Mouse (Mus musculus) kidney, adult 11 months (tissue): ENCODE results near the gene Mybpc1.

Source experiments
- DNase-seq: peaks from one replicate; pipeline ENCODE4 v3.0.0; 2022

Gene Mybpc1

DNA sequence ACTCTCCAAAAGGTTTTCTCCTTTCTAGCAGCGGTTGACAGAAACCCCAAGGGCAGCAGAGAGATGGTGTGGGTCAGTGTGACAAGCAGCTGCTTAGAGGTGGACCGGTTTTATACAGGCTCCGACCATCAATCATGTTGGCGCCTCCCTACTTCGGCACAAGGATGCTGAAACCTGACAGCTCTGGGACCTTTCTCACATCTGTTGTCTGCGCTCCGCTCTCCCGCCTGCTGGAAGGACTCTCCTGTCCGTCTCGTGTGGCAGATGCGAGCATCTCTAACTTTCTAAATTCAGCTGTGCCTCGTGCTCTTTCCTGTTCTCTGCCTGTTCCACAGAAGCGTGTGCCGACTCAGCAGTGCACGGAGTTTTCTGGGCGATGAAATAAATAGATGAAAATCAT, at the start of gene Mybpc1:
TSS of gene Mybpc1 (minus strand) at position 210 of the 400 bp plus-strand sequence.
- no peak for DNase-seq

DNA sequence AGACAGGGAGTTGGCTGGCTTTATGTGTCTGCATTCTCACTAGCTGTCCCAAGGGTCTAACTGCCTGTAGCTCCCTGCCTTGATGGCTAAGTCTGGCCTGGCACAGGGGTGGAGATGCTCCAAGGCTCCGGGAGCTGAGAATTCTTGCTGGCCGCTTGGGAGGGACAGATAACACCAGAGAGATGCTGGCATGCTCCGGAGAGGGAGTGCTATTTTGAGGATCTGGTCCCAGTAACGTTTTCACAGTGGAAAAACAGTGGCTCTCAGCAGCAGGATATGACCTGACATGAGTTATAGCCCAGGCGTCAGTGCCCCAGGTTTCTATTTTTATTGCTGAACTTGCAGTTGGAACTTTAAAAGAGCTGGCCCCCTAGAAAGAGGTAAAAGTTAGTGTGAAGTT, 40.5 kb upstream of the Mybpc1 start:
- DNase-seq: no peak

DNA sequence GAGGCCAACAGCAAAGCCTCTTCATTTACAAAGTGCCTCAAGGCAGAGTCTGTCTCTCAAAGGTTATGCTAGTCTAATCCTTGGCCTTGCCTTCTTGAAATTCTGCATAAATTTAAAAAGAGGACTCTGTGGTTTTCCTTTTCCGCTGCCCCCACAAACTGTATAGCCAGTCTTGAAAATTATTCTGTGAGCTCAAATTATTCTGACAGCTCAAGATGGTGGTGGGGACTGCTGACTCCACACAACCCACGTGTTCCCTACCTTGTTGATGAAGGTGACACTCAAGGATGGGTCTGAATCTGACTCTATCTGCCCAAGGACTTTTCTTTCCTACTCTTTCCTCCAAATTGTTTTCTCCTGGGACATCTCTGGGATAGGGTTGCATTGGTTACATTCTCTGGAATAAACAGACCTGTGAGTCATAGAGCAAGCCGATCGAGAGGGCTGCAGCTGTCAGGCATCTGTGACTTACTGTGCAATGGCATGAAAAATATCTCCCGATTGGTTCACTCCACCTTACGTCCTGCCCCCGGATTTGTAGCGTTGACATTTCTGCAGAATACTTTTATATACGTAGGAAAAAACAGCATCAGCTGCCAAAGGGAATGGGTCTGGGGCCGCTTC, 26.5 kb upstream of the Mybpc1 start:
- DNase-seq: no peak

DNA sequence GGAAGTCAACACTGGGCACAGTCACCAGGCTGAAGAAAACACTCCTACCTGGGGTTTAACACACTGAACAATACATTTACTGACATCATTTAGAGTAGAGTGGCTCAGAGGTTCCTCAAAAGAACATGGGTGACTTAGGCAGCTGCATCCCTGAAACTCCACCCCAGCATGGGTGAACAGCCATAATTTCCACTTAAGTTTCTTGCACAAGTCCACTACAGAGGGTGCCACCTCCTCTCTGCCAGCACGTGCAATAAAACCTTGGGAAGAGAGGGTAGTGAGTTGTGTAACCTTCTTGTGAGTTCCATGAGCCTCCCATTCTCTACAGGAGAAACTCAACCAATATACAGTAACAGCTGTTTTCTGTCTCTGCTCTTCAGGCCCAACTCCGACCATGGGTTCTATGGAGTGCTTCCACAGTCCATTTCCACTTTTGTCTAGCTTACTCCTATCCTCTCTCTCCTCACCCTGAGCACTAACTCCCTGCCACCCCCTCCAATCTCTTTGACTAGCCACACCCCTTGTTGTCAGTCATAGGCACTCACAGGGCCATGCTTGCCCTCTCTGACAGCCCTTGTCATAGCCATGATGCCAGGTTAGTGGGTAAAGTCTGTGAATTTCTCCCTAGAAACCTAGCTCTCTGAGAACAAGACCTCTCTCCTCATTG, 25.8 kb upstream of the Mybpc1 start:
- DNase-seq: no peak

DNA sequence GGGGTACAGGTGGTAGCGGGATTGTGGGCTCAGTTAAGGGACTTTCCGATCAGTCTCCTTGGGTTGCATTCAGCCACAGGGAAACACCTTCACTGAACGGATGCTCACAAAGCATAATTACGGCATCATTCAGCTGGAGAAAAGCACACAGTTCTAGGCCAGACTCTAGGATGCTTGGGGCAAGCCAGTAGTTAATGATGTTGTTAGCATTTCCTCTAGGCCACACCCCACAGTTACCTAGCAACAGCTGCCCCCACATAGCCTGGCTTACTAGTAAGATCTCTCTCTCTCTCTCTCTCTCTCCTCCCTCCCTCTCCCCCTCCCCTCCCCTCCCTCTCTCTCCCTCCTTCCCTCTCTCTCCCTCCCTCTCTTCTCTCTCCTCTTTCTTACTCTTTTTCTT, 22.1 kb upstream of the Mybpc1 start:
- no peak for DNase-seq

DNA sequence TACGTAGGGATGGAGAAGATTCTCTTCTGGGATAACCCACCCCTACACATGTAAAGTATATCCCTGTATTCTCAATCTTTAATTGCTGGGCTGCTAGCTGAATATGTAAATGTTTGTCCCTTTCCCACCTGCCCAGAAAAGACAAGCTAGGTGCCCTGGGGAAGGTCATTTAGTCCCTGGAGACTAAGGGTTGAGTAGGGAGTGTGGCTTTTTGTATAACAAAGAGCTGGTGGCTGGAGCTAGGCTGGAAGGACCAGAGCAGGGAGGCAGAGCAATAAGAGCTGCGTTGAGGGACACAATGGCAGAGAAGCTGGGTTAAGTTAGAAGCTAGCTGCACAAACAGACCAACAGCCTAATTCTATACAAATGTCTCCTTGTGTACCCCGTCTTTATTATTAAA, 21.2 kb upstream of the Mybpc1 start:
- no peak for DNase-seq

DNA sequence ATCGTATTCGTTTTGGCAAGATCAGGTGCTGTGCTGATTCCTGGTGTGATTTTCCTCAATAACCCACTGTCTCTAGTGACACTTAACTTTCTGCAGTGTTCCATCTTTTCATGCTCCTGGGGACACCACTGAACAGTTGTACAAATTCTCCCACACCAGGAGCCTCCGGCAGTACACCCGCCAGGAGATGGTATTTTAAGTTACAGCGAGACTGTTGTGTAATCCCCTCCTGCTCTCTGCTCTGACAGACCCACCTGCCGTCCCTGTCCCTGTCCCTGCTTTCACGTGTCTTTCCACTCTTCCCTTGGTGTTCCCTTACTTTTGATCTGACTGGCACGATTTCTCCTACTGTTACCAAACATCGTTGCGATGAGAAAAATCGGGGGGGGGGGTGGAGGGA, 19.3 kb upstream of the Mybpc1 start:
- no peak for DNase-seq

DNA sequence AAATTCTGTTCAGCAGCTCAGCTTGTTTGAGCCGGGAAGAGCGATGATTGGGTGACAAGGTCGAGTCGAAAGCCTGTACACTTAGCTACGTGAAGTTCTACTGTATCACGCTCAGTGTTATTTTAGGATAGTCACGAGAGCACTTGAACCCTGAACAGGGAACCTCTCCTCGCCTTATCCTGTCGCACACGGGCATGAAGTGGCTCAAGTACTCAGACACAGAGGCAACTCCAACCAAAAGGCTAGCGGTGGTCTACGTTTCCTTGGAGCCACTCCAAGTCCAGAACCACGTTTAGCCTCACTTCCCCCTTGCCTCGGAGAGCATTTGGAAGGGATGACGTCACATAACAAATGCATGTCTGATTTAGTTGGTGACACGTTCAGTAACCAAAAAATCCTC, 17.7 kb upstream of the Mybpc1 start:
- DNase-seq: no peak

DNA sequence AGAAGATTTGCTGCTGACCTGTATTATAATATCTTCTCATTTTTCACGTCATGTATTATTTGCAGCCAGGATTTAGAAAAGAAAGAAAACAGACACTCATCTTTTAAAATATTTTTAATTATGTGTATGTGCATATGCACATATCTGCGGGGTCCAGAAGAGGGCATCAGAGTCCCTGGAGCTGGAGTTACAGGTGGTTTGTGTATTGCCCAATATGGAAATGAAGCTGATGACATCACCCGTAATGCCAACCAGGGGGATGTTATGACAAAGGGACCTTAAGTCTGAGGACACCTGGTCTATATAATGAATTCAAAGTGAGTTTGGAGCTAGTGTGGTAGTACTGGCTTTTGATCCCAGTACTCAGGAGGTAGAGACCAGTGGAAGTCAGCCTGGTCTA, 15.9 kb upstream of the Mybpc1 start:
- DNase-seq: no peak

DNA sequence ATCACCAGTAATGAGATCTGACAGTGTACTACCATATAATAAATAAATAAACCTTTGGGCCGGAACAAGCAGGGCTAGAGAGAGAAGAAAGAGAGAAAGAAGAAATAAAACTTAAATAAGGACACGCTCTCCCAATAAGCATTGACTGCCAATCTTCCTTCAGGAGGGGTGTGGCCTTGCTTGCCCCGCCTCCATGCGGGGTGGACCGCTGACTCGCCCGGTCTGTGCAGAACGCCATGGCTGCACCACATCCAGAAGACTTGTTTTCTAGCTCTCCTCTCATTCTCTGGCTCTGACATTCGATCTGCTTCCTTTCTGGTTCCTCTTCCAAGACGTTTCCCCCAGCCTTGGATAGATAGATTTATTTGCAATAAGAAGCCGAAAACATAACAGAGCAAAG, 8.1 kb upstream of the Mybpc1 start:
- DNase-seq: no peak

DNA sequence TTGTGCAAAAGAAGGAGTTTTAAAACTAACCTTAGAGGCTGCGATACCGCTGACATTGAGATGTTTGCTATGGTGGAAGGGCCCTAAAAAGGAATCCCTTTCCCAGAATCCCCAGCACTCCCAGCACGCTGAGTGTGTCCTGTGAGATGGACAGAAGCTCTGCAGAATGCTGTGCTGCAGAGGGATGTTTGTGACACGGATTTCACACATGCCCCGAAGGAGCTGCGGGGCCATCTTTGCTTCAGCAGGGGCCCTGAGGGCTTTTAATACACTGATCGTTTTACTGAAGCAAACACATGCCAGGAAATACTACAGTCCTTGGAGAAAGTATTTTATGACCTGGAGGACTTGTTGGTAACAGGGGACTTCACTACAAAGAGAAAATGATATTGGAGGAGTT, 1.7 kb upstream of the Mybpc1 start:
- no peak for DNase-seq

DNA sequence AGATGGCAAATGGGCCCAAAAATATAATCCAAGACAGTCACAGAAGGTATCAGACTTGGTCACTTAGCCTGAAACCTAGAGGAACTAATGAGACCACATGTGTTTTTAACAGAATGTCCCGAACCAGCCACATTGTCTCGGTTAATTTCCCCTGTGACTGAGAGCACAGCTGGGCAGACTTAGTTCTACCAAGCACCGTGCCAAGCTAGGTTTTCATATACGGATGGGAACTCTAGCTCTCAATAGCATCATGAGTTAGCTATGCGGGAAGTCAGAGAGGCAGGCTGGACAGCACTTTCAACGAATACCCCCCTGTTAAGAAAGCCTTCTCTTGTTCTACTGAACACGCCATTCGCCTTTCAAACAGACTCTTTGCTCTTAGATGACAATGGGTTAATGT, 1.1 kb upstream of the Mybpc1 start:
- no peak for DNase-seq

DNA sequence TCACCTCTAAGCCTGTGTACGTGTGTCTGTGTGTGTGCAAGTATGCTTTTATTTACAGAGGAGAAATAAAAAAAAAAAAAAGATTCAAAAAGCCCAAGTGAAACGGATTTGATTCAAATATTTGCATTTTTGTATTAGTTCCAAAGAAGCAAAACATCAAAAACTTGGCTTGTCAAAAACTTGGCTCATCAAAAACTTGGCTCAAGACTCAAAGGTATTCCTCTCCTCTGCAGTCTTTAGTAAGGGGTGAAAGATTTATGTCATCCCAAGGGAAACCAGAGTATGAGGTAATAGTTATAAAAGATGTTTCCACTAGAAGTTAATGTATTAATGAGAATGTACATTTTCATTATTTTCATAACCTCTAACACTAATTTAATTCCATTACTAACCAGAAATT, 1.2 kb downstream of the Mybpc1 start:
- DNase-seq: no peak

DNA sequence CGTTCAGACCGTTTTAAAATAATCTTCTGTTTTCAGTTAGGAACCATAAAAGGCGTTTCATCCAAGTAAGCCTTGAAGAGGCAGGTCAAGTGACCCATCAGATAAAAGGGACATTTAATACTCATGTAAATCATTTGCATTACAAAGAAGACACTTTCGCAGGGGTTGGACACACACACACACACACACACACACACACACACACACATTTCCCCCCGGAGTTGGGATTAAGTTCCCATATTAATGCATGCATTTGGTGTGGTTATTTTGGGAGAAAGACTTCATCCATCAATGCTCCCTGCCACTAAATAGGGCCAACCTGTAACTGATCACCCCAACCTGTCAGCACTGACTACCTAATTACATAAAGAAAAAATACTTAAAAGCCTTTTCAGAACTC, 1.7 kb downstream of the Mybpc1 start:
- DNase-seq: no peak

DNA sequence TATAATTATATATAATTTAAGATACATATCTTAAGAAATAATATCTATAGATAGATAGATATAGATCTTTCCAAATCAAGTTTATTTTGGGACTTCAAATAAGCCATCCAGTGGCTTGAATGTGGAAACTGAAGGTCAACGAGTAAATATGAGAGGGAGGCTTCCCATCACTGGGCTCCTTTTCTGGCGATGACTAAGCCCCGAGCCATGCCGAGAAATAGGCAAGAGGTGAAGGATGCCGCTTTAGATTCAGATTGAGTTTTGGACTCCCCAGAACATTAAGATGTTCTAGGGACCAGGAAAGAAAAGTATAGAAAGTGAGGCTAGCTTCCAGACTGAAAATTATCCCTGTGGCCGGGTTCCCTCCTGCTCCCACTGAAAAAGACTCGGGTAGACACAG, 4.4 kb downstream of the Mybpc1 start:
- DNase-seq: no peak

DNA sequence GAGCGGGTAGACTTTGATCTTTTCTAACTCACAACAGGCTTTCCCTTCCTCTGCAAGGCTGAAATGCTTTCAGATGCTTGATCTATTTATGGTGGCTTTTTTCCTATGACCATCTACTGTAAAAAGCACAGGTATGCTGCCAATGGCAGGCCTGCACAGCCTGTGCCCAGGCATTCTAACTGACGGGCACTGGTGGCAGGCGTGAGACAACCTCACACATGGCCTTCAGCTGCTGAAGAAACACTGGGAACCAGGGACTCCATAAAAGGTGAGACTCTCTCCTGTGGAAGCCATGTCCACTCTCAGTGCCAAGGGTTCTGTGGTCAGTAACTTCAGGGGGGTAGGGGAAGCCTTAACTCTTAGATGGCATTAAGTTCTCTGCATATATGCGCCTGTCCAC, 12.6 kb downstream of the Mybpc1 start:
- DNase-seq: no peak

DNA sequence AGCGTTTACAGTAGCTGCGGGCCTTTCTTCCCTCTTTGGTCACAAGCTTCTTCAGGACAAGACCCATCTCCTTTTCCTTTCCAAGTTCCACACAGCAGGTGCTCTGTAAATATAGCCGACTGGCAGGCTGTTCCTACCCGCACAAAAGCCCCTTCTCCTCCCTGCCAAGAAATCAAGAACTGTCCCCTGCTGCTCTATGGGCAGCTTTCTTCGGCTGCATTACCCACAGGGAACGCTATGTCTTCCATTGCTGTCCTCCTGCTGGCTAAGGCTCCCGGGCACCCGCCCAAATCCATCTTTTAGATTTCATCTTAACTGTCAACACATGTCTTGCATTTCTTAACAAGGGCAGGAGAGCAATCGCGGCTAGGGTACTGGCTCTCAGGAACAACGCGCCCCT, 13.9 kb downstream of the Mybpc1 start:
- no peak for DNase-seq

DNA sequence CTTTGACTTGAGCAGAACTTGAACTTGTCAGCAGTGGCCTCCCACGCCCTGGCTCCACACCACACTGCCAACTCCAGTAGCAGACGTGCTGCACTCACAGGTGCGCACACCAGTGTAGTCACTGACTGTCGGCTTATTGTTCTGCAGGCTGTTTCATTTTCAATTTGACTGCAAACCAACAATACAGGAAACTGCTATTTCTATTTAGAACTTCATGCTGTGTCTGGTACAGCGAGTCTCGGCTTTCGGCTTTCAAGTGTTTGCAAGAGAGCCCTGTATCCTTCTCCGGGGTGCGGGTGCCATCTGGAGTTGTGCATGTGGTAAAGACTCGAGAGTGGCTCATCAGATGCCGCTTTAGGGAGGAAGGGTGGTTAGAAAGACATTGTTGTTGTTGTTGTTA, 20.5 kb downstream of the Mybpc1 start:
- no peak for DNase-seq

DNA sequence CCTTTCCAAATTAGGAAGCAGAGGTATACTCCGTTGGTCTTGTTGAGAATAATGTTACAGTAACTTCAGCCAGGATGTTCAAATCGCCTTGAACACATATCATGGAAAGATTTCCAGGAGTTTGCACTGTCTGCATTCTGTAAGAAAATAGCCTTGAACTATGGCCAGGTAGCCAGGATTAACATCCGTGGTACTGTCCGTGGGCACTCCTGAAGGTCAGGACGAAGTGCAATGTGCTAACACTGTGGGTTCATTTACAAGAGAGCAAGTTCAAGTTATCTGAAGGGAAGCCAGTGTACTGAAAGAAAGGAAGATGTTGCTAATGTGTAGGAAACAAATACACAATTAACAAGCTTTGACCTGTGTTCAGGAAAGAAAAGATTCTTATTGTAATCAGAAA, 24.2 kb downstream of the Mybpc1 start:
- DNase-seq: peak; percentile 46

DNA sequence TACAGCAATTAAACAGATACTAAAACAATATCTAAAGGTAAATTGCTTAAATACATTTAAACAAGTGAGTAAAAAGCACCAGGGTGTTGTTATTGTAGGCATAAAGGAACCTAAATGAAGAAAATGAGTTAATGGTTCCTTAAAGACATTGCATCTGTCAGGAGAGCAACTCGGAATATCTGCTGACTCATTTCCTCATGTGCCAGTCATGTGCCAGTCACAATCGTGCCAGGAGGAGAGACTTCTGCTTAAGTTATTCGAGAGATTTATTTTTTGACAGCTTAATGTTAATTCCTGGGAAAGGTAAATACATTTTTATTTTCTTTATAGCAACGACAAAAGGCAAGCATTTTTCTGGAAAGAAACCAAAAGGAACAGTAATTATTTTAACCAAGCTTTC, 26.3 kb downstream of the Mybpc1 start:
- no peak for DNase-seq

DNA sequence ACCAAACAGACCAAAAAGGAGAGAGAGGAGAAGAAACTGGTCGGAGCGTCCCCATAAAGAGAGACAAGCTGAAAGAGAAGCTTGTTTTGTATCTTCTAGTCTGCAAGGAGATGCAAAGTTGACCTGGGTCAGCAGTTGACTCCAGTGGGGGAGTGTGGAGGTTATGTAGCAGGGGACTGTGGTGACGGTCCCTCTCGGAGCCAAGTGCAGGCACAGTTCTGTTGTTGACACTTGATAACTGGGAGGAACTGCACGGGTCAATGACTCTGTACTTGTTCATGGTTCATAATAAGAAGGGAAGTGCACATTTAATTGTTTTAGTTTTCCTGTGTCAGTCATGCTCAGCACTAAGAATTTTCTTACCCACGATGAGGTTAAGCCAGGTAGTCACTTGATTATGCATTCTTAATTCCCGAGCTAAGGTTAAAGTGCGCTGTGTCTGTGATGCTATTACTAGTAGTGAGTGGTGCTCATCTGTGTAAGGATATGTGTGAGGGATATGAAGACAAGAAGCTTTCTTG, 30.8 kb downstream of the Mybpc1 start:
- no peak for DNase-seq

DNA sequence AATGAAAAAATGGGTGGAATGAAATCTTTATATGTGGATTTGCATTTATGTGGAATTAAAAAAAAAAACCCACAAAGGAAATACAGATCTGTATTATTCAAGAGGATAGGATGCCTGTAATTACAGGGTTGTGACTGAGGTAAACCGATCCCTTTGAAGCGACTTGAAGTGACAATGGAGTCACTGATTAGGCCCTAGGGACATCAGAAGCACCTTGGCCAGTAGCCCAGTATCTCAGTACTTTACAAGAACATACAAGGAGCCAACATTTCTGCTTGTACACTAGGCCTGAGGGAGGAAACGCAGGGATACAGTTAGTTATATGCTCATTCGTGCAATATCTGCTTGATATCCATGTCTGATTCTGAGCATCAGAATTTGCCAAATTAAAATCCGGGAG, 32.8 kb downstream of the Mybpc1 start:
- no peak for DNase-seq

DNA sequence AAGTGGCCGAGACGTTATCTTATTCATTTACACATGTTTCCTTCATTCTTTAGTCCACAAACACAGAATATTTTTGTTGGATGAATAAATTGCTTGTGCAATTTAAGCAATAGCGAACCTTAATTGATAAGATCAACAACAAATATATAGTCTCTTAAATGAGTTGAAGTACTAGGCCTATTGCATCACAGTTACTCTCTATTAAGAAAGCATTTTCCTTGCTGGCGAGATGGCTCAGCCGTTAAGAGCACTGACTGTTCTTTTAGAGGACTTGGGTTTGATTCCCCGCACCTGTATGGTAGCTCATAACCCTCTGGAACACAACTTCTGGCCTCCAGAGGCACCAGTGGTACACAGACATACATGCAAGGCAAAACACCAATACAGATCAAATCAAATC, 47.9 kb downstream of the Mybpc1 start:
- DNase-seq: no peak

DNA sequence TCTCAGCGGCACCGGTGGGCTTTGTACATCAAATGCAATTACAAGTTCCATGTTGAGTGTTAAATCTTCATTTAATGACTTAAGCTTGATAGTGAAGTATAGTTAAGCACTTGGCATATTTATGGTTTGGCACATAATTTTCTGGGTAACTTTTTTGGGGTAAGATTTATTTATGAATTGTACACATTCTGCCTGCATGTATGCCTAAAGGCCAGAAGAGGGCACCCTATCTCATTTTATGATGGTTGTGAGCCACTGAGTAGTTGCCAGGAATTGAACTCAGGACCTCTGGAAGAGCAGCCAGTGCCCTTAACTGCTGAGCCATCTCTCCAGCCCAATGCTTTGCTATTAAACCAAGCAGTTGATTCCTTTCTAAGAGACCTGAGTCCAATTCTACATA, 52.2 kb downstream of the Mybpc1 start:
- no peak for DNase-seq

DNA sequence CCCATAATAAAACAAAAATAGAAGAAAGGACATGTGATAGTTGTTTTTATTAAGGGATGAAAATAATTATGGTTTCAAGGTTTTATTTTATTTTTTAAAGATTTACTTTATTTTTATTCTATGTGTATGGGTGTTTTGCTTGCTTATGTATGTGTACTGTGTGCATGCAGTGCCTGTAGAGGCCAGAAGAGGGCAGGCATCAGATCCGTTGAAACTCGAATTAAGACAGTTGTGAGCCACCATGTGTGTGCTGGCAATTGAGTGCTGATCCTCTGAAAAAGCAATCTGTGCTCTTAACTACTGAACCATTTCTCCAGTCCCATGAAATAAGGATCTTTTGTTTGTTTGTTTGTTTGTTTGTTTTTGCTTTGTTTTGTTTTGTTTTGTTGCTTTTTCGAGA, 54.7 kb downstream of the Mybpc1 start:
- no peak for DNase-seq
